Mouse (Mus musculus): ENCODE measurements around the gene Ube2ql1. TPM values are rescaled to one million over a fixed set of nuclear protein-coding genes. Genes with fewer than 3 reads are reported as not detected.

Gene Ube2ql1
- polyA plus RNA-seq, 1 experiment: 1.0 TPM

DNA sequence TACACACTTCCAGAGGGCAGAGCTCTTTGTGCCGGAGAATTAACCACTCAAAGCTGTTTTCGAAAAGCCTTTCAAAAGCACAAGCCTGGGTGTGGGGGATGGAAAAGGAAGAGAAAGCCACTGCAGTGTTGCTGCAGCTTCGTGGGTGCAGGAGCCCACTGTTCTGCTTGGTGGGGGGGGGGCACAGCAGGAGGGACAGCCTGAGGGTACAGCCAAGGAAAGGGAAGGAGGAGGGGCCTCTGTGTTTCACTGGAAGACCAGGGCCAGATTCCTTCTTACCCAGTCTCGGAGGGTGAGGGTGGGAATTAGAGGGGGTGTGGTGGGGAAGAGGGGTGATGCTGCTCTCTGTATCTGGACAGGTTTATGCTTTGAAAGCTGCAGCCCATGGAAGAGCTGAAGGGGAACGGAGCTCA lies 54.3 kb downstream of the Ube2ql1 start:
- H3K27ac ChIP-seq (ENCODE audit: insufficient read depth, low read length): no peak overlapping the region
- TF ChIP-seq EP300 (IDR thresholded peaks at IDR 0.05; ENCODE audit: insufficient read depth, low read depth, low read length) (no peak), POLR2A (IDR thresholded peaks at IDR 0.05; ENCODE audit: insufficient read depth, low read length) (no peak), CTCF (IDR thresholded peaks at IDR 0.05; ENCODE audit: low read depth, low read length) (no peak)
- H3K4me3 ChIP-seq (ENCODE audit: low read depth, low read length): no peak overlapping the region

DNA sequence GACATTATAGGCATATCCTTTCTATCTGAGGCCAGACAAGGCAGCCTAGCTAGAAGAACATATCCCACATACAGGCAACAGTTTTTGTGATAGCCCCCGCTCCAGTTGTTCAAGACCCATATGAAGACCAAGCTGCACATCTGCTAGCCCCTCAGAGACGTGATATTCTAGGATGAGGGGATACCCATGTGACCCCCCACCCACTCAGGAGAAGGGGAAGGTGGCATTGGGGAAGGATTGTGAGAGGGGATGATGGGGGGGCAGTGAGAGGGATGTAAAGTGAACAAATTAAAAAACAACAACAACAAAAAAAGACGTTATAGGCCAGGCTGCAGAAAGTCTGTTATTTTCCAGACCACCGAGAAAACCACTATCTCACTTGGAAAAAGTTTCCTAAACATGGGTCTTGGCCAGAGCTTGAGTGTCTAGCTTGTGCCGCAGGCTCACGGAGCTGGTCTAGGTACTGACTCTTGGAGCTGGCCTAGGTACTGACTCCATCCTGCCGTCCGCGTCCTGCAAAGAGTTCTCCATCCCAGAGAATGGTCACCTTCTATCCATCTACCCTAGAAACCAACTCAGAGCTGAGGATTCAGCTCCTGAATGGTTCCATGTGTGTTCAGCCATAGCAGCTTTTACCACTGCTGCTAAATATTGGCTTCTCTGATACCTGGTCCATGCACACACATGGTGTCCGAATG lies 65.6 kb downstream of the Ube2ql1 start:
- TF ChIP-seq POLR2A (IDR thresholded peaks at IDR 0.05; ENCODE audit: insufficient read depth, low read length) (no peak), EP300 (IDR thresholded peaks at IDR 0.05; ENCODE audit: insufficient read depth, low read depth, low read length) (no peak), CTCF (IDR thresholded peaks at IDR 0.05; ENCODE audit: low read depth, low read length) (no peak)
- Histone ChIP-seq H3K27me3 (ENCODE audit: control insufficient read depth, insufficient read depth, low read length, poor library complexity, severe bottlenecking) (no peaks in the 10 kb centered on the region), H3K27ac (ENCODE audit: insufficient read depth, low read length) (no peak overlapping the region), H3K9ac (ENCODE audit: low read depth, poor library complexity, severe bottlenecking) (no peak overlapping the region), H3K36me3 (ENCODE audit: control insufficient read depth, insufficient read depth, low read length, poor library complexity, severe bottlenecking) (no peaks in the 10 kb centered on the region), H3K9me3 (replicated peaks; ENCODE audit: control insufficient read depth, insufficient read depth, low read length, poor library complexity, severe bottlenecking) (no peaks in the 10 kb centered on the region), H3K4me1 (ENCODE audit: control insufficient read depth, insufficient read depth, low read length) (no peaks in the 10 kb centered on the region), H3K4me3 (ENCODE audit: low read depth, low read length) (no peak overlapping the region)

More for the DNA sequence above, 54.3 kb downstream of the Ube2ql1 start:
- Histone ChIP-seq H3K9ac (ENCODE audit: low read depth, poor library complexity, severe bottlenecking) (no peak overlapping the region), H3K9me3 (replicated peaks; ENCODE audit: control insufficient read depth, insufficient read depth, low read length, poor library complexity, severe bottlenecking) (no peaks in the 10 kb centered on the region), H3K27me3 (ENCODE audit: control insufficient read depth, insufficient read depth, low read length, poor library complexity, severe bottlenecking) (no peaks in the 10 kb centered on the region), H3K4me1 (ENCODE audit: control insufficient read depth, insufficient read depth, low read length) (no peaks in the 10 kb centered on the region), H3K36me3 (ENCODE audit: control insufficient read depth, insufficient read depth, low read length, poor library complexity, severe bottlenecking) (no peaks in the 10 kb centered on the region)

DNA sequence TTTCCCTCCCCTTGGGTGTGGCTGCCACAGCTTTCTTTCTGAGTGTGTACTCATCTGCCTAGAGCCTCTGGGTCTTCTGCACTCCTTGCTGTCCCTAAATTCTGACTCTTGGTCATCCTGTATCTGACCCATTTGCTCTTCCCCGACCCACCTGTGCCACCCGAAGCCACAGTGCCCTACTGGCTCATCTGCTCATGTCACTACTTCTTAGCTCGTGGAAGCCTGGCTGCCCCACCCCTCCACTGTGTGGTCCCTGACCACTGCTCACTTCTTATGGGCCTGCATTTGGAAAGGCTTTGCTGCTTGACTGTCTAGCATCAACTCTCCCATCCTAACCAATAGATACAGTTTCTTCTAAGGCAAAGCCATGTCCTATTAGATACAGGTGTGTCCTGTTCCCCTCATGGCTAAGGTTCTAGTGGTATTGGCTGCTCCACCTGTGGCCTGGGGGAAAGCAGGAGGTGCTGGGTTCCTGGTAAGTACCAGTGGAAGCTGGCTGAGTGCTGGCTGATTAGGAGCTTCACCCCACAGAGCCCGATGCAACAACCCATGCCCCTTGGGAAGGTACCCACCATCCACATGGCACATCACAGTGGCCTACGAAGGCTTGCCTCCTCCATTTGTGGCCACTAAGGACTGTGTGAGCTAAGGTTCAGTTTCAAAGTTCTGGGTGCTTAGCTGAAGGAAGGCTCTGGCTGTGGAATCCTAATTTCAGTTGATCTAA lies 66.3 kb downstream of the Ube2ql1 start:
- H3K9me3 ChIP-seq (replicated peaks; ENCODE audit: control insufficient read depth, insufficient read depth, low read length, poor library complexity, severe bottlenecking): no peaks in the 10 kb centered on the region
- no peaks in the 10 kb centered on the region for H3K36me3 ChIP-seq (ENCODE audit: control insufficient read depth, insufficient read depth, low read length, poor library complexity, severe bottlenecking)
- no peak for TF ChIP-seq POLR2A (IDR thresholded peaks at IDR 0.05; ENCODE audit: insufficient read depth, low read length)
- TF ChIP-seq CTCF (IDR thresholded peaks at IDR 0.05; ENCODE audit: low read depth, low read length): no peak
- no peak for TF ChIP-seq EP300 (IDR thresholded peaks at IDR 0.05; ENCODE audit: insufficient read depth, low read depth, low read length)
- H3K4me1 ChIP-seq (ENCODE audit: control insufficient read depth, insufficient read depth, low read length): no peaks in the 10 kb centered on the region
- no peak overlapping the region for H3K27ac ChIP-seq (ENCODE audit: insufficient read depth, low read length)
- no peaks in the 10 kb centered on the region for H3K27me3 ChIP-seq (ENCODE audit: control insufficient read depth, insufficient read depth, low read length, poor library complexity, severe bottlenecking)
- no peak overlapping the region for H3K4me3 ChIP-seq (ENCODE audit: low read depth, low read length)
- H3K9ac ChIP-seq (ENCODE audit: low read depth, poor library complexity, severe bottlenecking): no peak overlapping the region

DNA sequence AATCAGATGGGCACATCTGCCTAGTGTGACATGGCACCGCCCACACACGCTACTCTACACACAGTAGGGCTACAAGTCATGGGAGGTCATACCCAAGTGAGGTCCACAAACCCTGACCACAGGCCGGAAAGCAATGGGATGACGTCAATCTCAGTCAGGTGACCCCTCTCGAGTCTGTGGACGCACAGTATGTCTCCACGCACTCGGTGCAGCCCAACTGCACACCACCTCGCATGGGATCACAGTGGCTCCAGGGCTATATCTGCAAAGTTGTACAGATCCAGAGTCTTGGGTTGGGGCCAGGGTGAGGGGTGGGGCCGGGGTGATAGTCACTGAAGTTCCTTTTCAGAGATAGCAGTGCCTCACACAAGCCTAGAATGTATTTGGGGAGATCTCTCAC lies 67.1 kb downstream of the Ube2ql1 start:
- TF ChIP-seq EP300 (IDR thresholded peaks at IDR 0.05; ENCODE audit: insufficient read depth, low read depth, low read length) (no peak), POLR2A (IDR thresholded peaks at IDR 0.05; ENCODE audit: insufficient read depth, low read length) (no peak), CTCF (IDR thresholded peaks at IDR 0.05; ENCODE audit: low read depth, low read length) (no peak)
- H3K9me3 ChIP-seq (replicated peaks; ENCODE audit: control insufficient read depth, insufficient read depth, low read length, poor library complexity, severe bottlenecking): no peaks in the 10 kb centered on the region
- no peak overlapping the region for H3K9ac ChIP-seq (ENCODE audit: low read depth, poor library complexity, severe bottlenecking)
- H3K4me1 ChIP-seq (ENCODE audit: control insufficient read depth, insufficient read depth, low read length): no peaks in the 10 kb centered on the region
- H3K27me3 ChIP-seq (ENCODE audit: control insufficient read depth, insufficient read depth, low read length, poor library complexity, severe bottlenecking): no peaks in the 10 kb centered on the region
- H3K27ac ChIP-seq (ENCODE audit: insufficient read depth, low read length): no peak overlapping the region
- no peaks in the 10 kb centered on the region for H3K36me3 ChIP-seq (ENCODE audit: control insufficient read depth, insufficient read depth, low read length, poor library complexity, severe bottlenecking)
- H3K4me3 ChIP-seq (ENCODE audit: low read depth, low read length): no peak overlapping the region

DNA sequence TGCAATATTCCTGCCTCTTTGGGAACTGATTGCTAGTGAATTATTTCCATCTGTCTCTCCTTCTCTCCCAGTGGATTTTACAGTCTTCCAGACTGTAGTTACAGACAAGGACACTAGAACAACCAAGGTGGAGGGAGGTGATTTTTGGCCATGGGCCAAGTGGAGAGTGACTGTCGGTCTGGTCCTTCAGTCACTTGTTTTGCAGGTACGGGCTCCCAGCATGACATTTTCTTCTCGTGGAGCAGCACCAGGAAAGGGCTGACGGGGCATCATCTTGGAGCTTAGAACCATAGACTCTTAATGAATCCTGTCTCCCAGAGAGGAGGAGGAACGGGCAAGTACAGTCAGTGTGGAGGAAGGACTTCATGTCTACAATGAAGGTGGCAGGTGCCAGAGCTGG lies 67.6 kb downstream of the Ube2ql1 start:
- no peak overlapping the region for H3K4me3 ChIP-seq (ENCODE audit: low read depth, low read length)
- no peak overlapping the region for H3K27ac ChIP-seq (ENCODE audit: insufficient read depth, low read length)
- no peak overlapping the region for H3K9ac ChIP-seq (ENCODE audit: low read depth, poor library complexity, severe bottlenecking)
- TF ChIP-seq EP300 (IDR thresholded peaks at IDR 0.05; ENCODE audit: insufficient read depth, low read depth, low read length) (no peak), CTCF (IDR thresholded peaks at IDR 0.05; ENCODE audit: low read depth, low read length) (no peak), POLR2A (IDR thresholded peaks at IDR 0.05; ENCODE audit: insufficient read depth, low read length) (no peak)
- H3K9me3 ChIP-seq (replicated peaks; ENCODE audit: control insufficient read depth, insufficient read depth, low read length, poor library complexity, severe bottlenecking): no peaks in the 10 kb centered on the region
- no peaks in the 10 kb centered on the region for H3K36me3 ChIP-seq (ENCODE audit: control insufficient read depth, insufficient read depth, low read length, poor library complexity, severe bottlenecking)
- H3K27me3 ChIP-seq (ENCODE audit: control insufficient read depth, insufficient read depth, low read length, poor library complexity, severe bottlenecking): no peaks in the 10 kb centered on the region
- H3K4me1 ChIP-seq (ENCODE audit: control insufficient read depth, insufficient read depth, low read length): no peaks in the 10 kb centered on the region

DNA sequence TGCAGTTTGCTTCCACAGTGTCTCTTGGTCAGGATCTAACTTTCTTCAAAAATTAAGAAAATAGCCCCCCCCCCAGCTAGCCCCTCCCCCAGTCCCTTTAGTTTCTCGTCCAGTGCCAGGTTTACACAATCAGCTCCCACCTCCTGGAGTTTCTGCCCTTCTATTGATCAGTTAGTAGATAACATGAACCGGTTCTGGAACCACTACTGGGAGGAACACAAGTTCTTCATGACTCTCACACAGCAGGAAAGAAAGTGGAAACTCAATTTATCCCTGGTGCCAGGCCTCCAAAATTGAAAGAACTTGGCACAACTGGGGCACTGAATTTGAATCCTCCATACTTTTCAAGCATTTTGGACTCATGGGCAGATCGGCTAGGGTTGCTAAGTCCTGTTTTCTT lies 85.2 kb downstream of the Ube2ql1 start:
- TF ChIP-seq EP300 (IDR thresholded peaks at IDR 0.05; ENCODE audit: insufficient read depth, low read depth, low read length): no peak
- no peaks in the 10 kb centered on the region for H3K9me3 ChIP-seq (replicated peaks; ENCODE audit: control insufficient read depth, insufficient read depth, low read length, poor library complexity, severe bottlenecking)
- no peak overlapping the region for H3K4me3 ChIP-seq (ENCODE audit: low read depth, low read length)
- H3K27ac ChIP-seq (ENCODE audit: insufficient read depth, low read length): no peak overlapping the region
- H3K9ac ChIP-seq (ENCODE audit: low read depth, poor library complexity, severe bottlenecking): no peak overlapping the region
- no peaks in the 10 kb centered on the region for H3K36me3 ChIP-seq (ENCODE audit: control insufficient read depth, insufficient read depth, low read length, poor library complexity, severe bottlenecking)
- no peaks in the 10 kb centered on the region for H3K4me1 ChIP-seq (ENCODE audit: control insufficient read depth, insufficient read depth, low read length)
- H3K27me3 ChIP-seq (ENCODE audit: control insufficient read depth, insufficient read depth, low read length, poor library complexity, severe bottlenecking): no peaks in the 10 kb centered on the region

Other genes with a start within 250 kb of the Ube2ql1 start
- gene Nsun2, start 206.1 kb downstream of the Ube2ql1 start, polyA plus RNA-seq (2011; ENCODE audit: insufficient read depth, insufficient read length, low read depth, missing spikeins): 197 and 208 TPM in 2 replicates
- 34.8 and 35.8 TPM in 2 replicates for gene Tent4a, start 205.3 kb downstream of the Ube2ql1 start, polyA plus RNA-seq (2011; ENCODE audit: insufficient read depth, insufficient read length, low read depth, missing spikeins)
- 7.3 and 7.4 TPM in 2 replicates for gene Srd5a1, start 128.4 kb downstream of the Ube2ql1 start, polyA plus RNA-seq (2011; ENCODE audit: insufficient read depth, insufficient read length, low read depth, missing spikeins)
- 38.8 and 45.1 TPM in 2 replicates for gene Med10, start 62.5 kb upstream of the Ube2ql1 start, polyA plus RNA-seq (2011; ENCODE audit: insufficient read depth, insufficient read length, low read depth, missing spikeins)